Mouse (Mus musculus) G1E-ER4 (cell line): ENCODE data around the gene Klk1b24. TPM values are rescaled to one million over a fixed set of nuclear protein-coding genes. Genes with fewer than 3 reads are reported as not detected.
"Not testable (repeated sequence)": the region's sequence is repeated elsewhere in the genome, so short reads cannot be mapped to it uniquely, and the experiment has no call there.

Experiments
- GATA1 ChIP-seq: IDR thresholded peaks from one replicate; pipeline ENCODE4 v1.8.0; 2012; ENCODE audit warnings: low read length, inconsistent platforms
- polyA plus RNA-seq: library from polyadenylated mRNA; stranded (reverse); fragments of >175 nt; gene quantifications from 2 replicates; pipeline ENCODE4 v1.2.3, GENCODE M21; 2012

The Klk1b24 gene
- not detected in 2 replicates for polyA plus RNA-seq

DNA sequence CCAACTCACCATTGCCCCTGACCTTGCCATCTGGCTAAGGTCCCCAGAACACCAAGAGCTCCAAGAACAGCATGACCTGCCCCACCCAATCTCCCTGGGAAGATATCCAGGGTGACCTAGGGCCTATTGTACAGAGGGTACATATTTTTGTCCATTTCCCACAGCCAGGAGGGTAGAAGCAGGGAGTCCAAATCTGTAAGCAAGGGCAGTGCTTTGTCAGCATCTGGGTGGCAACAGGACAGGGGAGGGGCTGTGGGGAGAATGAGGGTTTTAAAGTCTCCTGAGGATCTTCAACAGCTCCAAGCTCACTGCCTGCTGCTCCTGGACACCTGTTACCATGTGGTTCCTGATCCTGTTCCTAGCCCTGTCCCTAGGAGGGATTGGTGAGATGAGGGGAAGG lies at the start of gene Klk1b24:
Gene Klk1b24 (plus strand): TSS at position 301 of the 400 bp plus-strand sequence.
- not testable (repeated sequence) for TF ChIP-seq GATA1

DNA sequence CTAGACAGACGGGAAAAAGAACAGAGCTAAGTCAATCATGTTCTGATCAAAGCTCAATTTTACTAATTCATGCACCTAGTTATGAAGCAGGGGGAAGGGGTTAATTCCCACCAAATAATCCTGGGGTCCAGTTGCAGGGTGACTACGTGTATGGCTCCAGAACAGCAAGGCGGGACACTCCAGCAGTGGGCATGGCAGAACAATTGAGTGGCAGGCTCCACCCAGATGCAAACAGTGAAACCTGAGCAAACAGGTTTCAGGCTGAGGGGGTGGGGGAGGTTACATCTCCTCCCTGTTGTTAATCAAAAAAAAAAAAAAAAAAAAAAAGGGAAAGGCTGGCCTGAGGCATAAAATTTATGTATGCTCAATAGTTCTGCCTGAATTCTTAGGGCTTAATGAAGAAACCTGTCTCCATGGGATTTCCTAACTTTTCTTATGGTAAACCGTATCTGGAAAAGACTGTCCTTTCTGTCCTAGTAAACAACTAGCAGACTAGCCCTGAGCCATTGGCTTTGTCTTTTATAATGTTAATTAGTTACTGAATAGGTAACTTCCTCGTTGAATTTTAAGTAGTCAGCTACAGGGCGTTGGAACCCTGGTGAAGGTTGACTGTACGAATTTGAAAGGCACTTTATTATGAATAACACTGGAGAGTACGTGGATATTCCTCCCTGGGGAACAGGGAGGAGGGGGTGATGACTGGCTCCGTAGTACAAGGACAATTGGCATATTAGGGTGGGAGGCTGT lies 8.6 kb upstream of the Klk1b24 start:
- no peak for TF ChIP-seq GATA1

DNA sequence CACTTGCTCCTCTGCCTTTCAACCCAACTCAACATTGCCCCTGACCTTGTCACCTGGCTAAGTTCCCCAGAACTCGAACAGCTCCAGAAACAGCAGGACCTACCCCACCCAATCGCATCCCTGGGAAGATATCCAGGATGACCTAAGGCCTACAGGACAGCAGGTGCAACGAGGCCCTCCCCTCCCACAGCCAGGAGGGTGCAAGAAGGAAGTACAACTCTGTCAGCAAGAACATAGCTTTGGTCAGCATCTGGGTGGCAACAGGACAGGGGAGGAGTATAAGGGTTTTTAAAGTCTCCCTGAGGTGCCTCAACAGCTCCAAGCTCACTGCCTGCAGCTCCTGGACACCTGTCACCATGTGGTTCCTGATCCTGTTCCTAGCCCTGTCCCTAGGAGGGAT lies 9.9 kb downstream of the Klk1b24 start, which contains the start of gene Klk1b3:
Gene Klk1b3 (plus strand): TSS at position 301 of the 400 bp plus-strand sequence.
- TF ChIP-seq GATA1, result no peak

DNA sequence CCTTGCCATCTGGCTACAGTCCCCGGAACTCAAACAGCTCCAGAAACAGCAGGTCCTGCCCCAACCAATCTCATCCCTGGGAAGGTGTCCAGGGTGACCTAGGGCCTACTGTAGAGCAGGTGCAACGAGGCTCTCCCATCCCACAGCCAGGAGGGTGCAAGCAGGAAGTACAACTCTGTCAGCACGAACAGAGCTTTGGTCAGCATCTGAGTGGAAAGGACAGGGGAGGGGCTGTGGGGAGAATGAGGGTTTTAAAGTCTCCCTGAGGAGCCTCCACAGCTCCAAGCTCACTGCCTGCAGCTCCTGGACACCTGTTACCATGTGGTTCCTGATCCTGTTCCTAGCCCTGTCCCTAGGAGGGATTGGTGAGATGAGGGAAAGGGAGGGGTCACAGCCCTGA lies 19.1 kb downstream of the Klk1b24 start, which contains the start of gene Klk1b4:
Gene Klk1b4 (plus strand): TSS at position 301 of the 400 bp plus-strand sequence.
- not testable (repeated sequence) for TF ChIP-seq GATA1

DNA sequence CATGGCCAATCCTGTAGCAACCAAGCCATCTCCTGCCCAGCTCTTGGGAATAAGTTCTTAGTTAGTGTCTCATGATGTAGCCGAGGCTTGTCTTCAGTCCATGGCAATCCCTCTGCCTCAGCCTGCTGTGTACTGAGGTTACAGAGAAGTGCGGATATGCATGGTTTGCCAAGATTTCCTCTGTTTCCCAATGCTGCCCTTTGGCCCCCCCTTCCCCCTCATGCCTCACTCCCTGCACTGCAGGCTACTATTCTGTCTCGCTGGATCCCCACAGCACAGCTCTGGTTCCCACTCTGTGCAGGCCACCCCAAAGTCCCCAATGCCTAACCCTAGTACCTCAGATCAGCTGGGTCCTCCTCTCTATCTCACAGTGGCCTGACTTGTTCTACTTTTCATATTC lies 20.3 kb downstream of the Klk1b24 start:
- no peak for TF ChIP-seq GATA1

DNA sequence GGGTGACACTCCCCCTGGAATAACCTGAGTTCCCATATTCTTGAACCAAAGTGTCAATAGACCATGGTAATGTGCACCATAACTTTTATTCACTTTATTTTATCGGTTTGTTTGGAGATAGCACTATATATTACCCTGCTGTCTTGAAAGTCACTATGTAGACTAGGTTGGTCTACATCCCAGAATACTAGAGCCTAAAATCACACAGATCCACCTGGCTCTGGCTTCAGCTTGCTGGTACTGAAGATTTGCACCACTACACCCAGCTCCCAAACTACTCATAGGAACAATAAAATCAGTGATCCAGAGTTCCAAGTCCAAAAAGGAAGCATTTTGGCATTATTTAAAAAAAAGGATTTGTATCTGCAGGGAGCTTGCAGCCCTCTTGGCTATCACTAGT lies 27.6 kb downstream of the Klk1b24 start, which contains the start of gene Klk1b5:
Gene Klk1b5 (plus strand): TSS at position 301 of the 400 bp plus-strand sequence.
- TF ChIP-seq GATA1, result no peak

DNA sequence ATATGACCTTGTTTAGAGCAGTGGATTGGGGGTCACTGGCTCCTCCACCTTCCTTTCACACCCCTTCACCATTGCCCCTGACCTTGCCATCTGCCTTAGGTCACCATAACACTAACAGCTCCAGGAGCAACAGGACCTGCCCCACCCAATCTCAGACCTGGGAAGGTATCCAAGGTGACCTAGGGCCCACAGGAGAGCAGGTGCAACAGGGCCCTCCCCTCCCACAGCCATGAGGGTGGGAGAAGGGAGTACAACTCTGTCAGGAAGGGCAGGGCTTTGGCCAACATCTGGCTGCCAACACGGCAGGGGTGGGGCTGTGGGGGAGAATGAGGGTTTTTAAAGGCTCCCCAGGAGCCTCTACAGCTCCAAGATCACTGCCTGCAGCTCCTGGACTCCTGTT lies 37.0 kb downstream of the Klk1b24 start, which contains the start of gene Klk1:
Gene Klk1 (plus strand): TSS at position 285 of the 400 bp plus-strand sequence.
- no peak for TF ChIP-seq GATA1

DNA sequence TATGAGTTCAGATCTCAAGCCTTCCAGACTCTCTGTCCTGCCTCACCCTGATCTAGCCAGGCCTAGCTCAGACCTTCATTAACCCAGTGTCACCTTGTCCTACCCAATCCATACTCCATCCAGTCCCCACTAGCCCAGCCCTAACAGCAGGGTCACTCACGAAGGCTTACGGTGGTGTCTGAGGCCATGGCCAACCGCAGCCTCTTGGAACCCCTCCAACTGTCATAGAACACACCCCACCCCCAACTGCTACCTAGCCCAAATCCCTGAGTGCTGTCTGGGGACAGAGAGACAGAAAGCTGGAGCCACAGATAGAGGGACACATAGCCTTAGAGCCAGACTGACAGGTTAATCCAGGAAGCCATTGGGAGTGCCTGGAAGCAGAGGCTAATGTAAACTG lies 47.9 kb downstream of the Klk1b24 start, which contains the start of gene Gm36864:
Gene Gm36864 (plus strand): TSS at position 269 of the 400 bp plus-strand sequence.
- TF ChIP-seq GATA1, result no peak

DNA sequence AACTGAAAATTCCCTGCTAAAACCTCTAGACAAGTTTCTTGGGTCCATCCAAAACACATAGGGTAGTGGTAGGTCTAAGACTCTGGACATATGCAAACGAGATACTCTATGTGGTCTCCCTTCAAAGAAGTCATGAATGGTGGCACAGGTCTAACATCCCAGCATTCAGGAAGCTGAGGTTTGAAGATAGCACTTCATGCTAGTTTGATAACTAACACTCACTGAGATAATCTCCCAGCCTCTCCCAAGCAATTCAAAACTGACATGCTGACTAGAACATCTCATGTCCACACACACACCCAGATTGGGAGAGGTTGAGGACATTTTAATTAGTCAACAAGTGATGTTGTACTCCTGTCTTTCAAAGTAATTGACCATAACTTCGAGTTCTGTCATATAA lies 51.9 kb downstream of the Klk1b24 start:
- TF ChIP-seq GATA1, result peak; percentile 64

DNA sequence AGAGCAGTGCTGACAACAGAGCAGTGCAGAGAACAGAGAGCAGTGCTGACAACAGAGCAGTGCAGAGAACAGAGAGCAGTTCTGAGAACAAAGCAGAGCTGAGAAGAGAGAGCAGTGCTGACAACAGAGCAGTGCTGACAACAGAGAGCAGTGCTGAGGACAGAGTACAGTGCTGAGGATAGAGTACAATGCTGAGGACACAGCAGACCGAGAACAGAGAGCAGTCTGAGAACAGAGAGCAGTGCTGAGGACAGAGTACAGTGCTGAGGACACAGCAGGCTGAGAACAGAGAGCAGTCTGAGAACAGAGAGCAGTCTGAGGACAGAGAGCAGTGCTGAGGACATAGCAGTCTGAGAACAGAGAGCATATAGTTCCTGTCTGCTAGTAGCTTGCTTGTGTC lies 52.7 kb downstream of the Klk1b24 start:
- no peak for TF ChIP-seq GATA1

DNA sequence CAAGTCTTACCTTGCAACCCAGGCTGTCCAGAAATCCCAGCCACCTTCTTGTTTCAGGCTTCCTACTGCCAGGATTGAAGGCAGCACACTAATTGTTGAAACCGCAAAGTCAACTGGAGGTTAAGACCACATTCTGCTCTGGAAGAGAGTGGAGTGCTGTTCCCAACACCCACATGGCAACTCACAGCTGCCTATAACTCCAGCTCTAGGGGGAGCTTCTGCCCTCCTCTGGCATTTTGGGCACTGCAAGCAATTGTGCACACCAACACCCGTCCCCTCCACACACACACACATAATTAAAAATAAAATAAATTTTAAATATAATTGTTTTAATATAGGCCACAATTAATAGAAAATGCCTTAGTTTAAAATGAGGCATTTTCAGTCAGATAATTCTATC lies 53.1 kb downstream of the Klk1b24 start:
- no peak for TF ChIP-seq GATA1

Other genes with a start within 250 kb of the Klk1b24 start
- not detected in 2 replicates for gene Klk1b8, start 237.6 kb upstream of the Klk1b24 start, polyA plus RNA-seq
- not detected in 2 replicates for gene Klk1b1, start 221.5 kb upstream of the Klk1b24 start, polyA plus RNA-seq
- gene Klk1b9, start 212.2 kb upstream of the Klk1b24 start, polyA plus RNA-seq, result not detected in 2 replicates
- gene Klk1b11, start 192.4 kb upstream of the Klk1b24 start, polyA plus RNA-seq, result not detected in 2 replicates
- gene Klk1b26, start 176.1 kb upstream of the Klk1b24 start, polyA plus RNA-seq, result not detected in 2 replicates
- not detected in 2 replicates for gene Klk1b27, start 135.9 kb upstream of the Klk1b24 start, polyA plus RNA-seq
- gene Klk1b21, start 85.9 kb upstream of the Klk1b24 start, polyA plus RNA-seq, result not detected in 2 replicates
- not detected in 2 replicates for gene Klk1b22, start 75.6 kb upstream of the Klk1b24 start, polyA plus RNA-seq
- gene Klk1b16, start 51.5 kb upstream of the Klk1b24 start, polyA plus RNA-seq, result not detected in 2 replicates
- not detected in 2 replicates for gene Klk1b3, start 10.0 kb downstream of the Klk1b24 start, polyA plus RNA-seq
- not detected in 2 replicates for gene Klk1b4, start 19.2 kb downstream of the Klk1b24 start, polyA plus RNA-seq
- not detected in 2 replicates for gene Klk1b5, start 27.7 kb downstream of the Klk1b24 start, polyA plus RNA-seq
- gene Klk1, start 37.1 kb downstream of the Klk1b24 start, polyA plus RNA-seq, result not detected in 2 replicates
- gene Gm36864, start 47.9 kb downstream of the Klk1b24 start, polyA plus RNA-seq, result not detected in 2 replicates
- 0.13 and 0.17 TPM in 2 replicates for gene 1700028J19Rik, start 58.5 kb downstream of the Klk1b24 start, polyA plus RNA-seq
- 379 and 401 TPM in 2 replicates for gene 2410002F23Rik, start 58.5 kb downstream of the Klk1b24 start, polyA plus RNA-seq
- gene Acp4, start 69.1 kb downstream of the Klk1b24 start, polyA plus RNA-seq, result not detected in 2 replicates
- not detected in 2 replicates for gene Gm15517, start 73.2 kb downstream of the Klk1b24 start, polyA plus RNA-seq
- 2.8 and 3.2 TPM in 2 replicates for gene Clec11a, start 118.7 kb downstream of the Klk1b24 start, polyA plus RNA-seq
- gene Shank1, start 122.0 kb downstream of the Klk1b24 start, polyA plus RNA-seq, result 1.6 and 1.8 TPM in 2 replicates
- gene Syt3, start 195.9 kb downstream of the Klk1b24 start, polyA plus RNA-seq, result not detected in 2 replicates
- gene 1700008O03Rik, start 197.6 kb downstream of the Klk1b24 start, polyA plus RNA-seq, result 0.64 and 0.79 TPM in 2 replicates
- not detected in 2 replicates for gene Lrrc4b, start 240.8 kb downstream of the Klk1b24 start, polyA plus RNA-seq